Comparison of ENCODE assay signal across 8 mouse cellular contexts in genomic region chr2:132263421-132264265, GRCm38 (mm10). TPM values are rescaled to one million over a fixed set of nuclear protein-coding genes. Genes with fewer than 3 reads are reported as not detected.
DNase-seq lines count a peak whose midpoint lies in the region; ATAC-seq lines count a peak whose summit lies in the region.

No protein-coding gene starts in this region.

- H3K4me1 ChIP-seq in intestine, embryonic 14.5 days (replicated peaks; ENCODE audit: control insufficient read depth, insufficient read depth, low read length), result peaks cover 8% of the 10 kb centered on the region
- H3K4me1 ChIP-seq in lung, embryonic 16.5 days (replicated peaks; ENCODE audit: control insufficient read depth, insufficient read depth, low read length), result peaks cover 5% of the 10 kb centered on the region; the same call in 1 of the 2 replicates

- H3K27ac ChIP-seq in intestine, embryonic 14.5 days (ENCODE audit: low read depth), result peak overlapping the region; percentile 60
- peak overlapping the region; percentile 80 for H3K27ac ChIP-seq in lung, embryonic 16.5 days (ENCODE audit: low read length)

- no peaks in the 10 kb centered on the region for H3K27me3 ChIP-seq in intestine, embryonic 14.5 days (replicated peaks; ENCODE audit: control insufficient read depth, insufficient read depth, low read length)
- H3K27me3 ChIP-seq in lung, embryonic 16.5 days (ENCODE audit: control insufficient read depth, insufficient read depth, low read depth, low read length), result no peaks in the 10 kb centered on the region

- H3K36me3 ChIP-seq in intestine, embryonic 14.5 days (ENCODE audit: control insufficient read depth, insufficient read depth, low read length), result no peaks in the 10 kb centered on the region
- H3K36me3 ChIP-seq in lung, embryonic 16.5 days (ENCODE audit: control insufficient read depth, insufficient read depth, low read length), result no peaks in the 10 kb centered on the region

- H3K4me2 ChIP-seq in intestine, embryonic 14.5 days (ENCODE audit: low read length), result peak overlapping the region; percentile 58
- H3K4me2 ChIP-seq in lung, embryonic 16.5 days (ENCODE audit: low read depth, low read length), result peak overlapping the region; percentile 82

- WGBS in intestine, embryonic 14.5 days, result 1% methylated on average over 47 of the region's 47 CpGs
- WGBS in lung, embryonic 16.5 days, result under 1% methylated on average over 43 of the region's 47 CpGs

- peak overlapping the region; percentile 69 for H3K9ac ChIP-seq in intestine, embryonic 14.5 days (ENCODE audit: low read length)
- H3K9ac ChIP-seq in lung, embryonic 16.5 days (ENCODE audit: low read length), result peak overlapping the region; percentile 96

- peak overlapping the region; percentile 62 for H3K4me3 ChIP-seq in intestine, embryonic 14.5 days (ENCODE audit: low read depth, low read length)
- H3K4me3 ChIP-seq in lung, embryonic 16.5 days (ENCODE audit: low read length), result peak overlapping the region; percentile 98

- H3K9me3 ChIP-seq in intestine, embryonic 14.5 days (ENCODE audit: control insufficient read depth, low read length), result no peaks in the 10 kb centered on the region
- no peaks in the 10 kb centered on the region for H3K9me3 ChIP-seq in lung, embryonic 16.5 days (ENCODE audit: control insufficient read depth, low read length)

- DNase-seq in kidney, adult 18-20 months, result peak; percentile 55
- DNase-seq in kidney, postnatal 36 days, result no peak
- peak; percentile 44 for DNase-seq in adipocyte (ENCODE audit: low spot score)
- no peak for DNase-seq in intestine, embryonic 14.5 days (ENCODE audit: low spot score)
- DNase-seq in right cerebral cortex, postnatal 25 days, result peak; percentile 47
- DNase-seq in layer of hippocampus, adult 9-10 months (ENCODE audit: low spot score), result no peak

- ATAC-seq in erythroblast, adult 5-6 weeks (replicated peaks; ENCODE audit: low FRiP score, poor library complexity, severe bottlenecking), result peak; percentile 38
- peak; percentile 50; the same call in 1 of the 2 replicates for ATAC-seq in intestine, embryonic 14.5 days (replicated peaks; ENCODE audit: low FRiP score, low TSS enrichment, low read depth)
- ATAC-seq in lung, embryonic 16.5 days (ENCODE audit: low read depth), result no peak; the same call in 1 of the 2 replicates

RNA-seq across cellular contexts. Expression of gene Cds2, which starts 0.7 kb away (rescaled TPM):
- 5.4 and 6.1 TPM in 2 replicates for total RNA-seq in erythroblast, adult 5-6 weeks (2015; ENCODE audit: low replicate concordance)
- total RNA-seq in erythroblast, adult 5-6 weeks (2017; ENCODE audit: low replicate concordance), result 6.0 and 7.9 TPM in 2 replicates
- 21.3 and 22.5 TPM in 2 replicates for polyA plus RNA-seq in intestine, embryonic 14.5 days (2014; fragmentation: Nextera tagmentation; extraction: Ambion mirVana)
- polyA plus RNA-seq in lung, embryonic 16.5 days (2015; fragmentation: Nextera tagmentation; extraction: Ambion mirVana), result 19.9 and 22.1 TPM in 2 replicates

RNA-seq across cellular contexts. Expression of gene Pcna, which starts 10.5 kb away (rescaled TPM):
- 310 and 324 TPM in 2 replicates for total RNA-seq in erythroblast, adult 5-6 weeks (2015; ENCODE audit: low replicate concordance)
- total RNA-seq in erythroblast, adult 5-6 weeks (2017; ENCODE audit: low replicate concordance), result 228 and 255 TPM in 2 replicates
- 296 and 298 TPM in 2 replicates for polyA plus RNA-seq in intestine, embryonic 14.5 days (2014; fragmentation: Nextera tagmentation; extraction: Ambion mirVana)
- polyA plus RNA-seq in lung, embryonic 16.5 days (2015; fragmentation: Nextera tagmentation; extraction: Ambion mirVana), result 239 and 250 TPM in 2 replicates

RNA-seq across cellular contexts. Expression of gene Tmem230, which starts 16.0 kb away (rescaled TPM):
- total RNA-seq in erythroblast, adult 5-6 weeks (2015; ENCODE audit: low replicate concordance), result 21.3 and 27.4 TPM in 2 replicates
- 9.9 and 13.3 TPM in 2 replicates for total RNA-seq in erythroblast, adult 5-6 weeks (2017; ENCODE audit: low replicate concordance)
- 36.0 and 36.4 TPM in 2 replicates for polyA plus RNA-seq in intestine, embryonic 14.5 days (2014; fragmentation: Nextera tagmentation; extraction: Ambion mirVana)
- 45.3 and 49.3 TPM in 2 replicates for polyA plus RNA-seq in lung, embryonic 16.5 days (2015; fragmentation: Nextera tagmentation; extraction: Ambion mirVana)

Comparison
In these comparisons a context has a peak if more than half of its experiments do, and no peak if none do; other contexts are left out.
1. DNase-seq: peak in kidney, adult 18-20 months (single experiment), adipocyte (single experiment) and right cerebral cortex, postnatal 25 days (single experiment); none in kidney, postnatal 36 days (0 of 2), intestine, embryonic 14.5 days (single experiment) and layer of hippocampus, adult 9-10 months (single experiment).